Mouse (Mus musculus) left cerebral cortex, postnatal 4 days (tissue): Measurements from ENCODE around the gene Dnajc5g. TPM values are rescaled to one million over a fixed set of nuclear protein-coding genes. Genes with fewer than 3 reads are reported as not detected.

ENCODE experiments used
- total RNA-seq, 2 experiments: library from RNA; stranded (reverse); gene quantifications; 2 replicates each; pipeline ENCODE4 v1.2.3; 2021

Dnajc5g gene
- total RNA-seq, 2 experiments from 2014 or later = not detected

Other genes with a start within 250 kb of the Dnajc5g start
- 10 to 100 TPM; 60.3 to 65.5 TPM for gene Tmem214, start 238.3 kb upstream of the Dnajc5g start, total RNA-seq
- 10 to 100 TPM; 48.4 to 52.2 TPM for gene Agbl5, start 217.6 kb upstream of the Dnajc5g start, total RNA-seq
- gene Ost4, start 198.5 kb upstream of the Dnajc5g start, total RNA-seq = 100 to 1,000 TPM in 1 of 2 experiments, 10 to 100 TPM in 1; 95.0 to 112 TPM
- 1 to 10 TPM; 7.0 to 7.9 TPM for gene Emilin1, start 192.9 kb upstream of the Dnajc5g start, total RNA-seq
- gene Khk, start 184.9 kb upstream of the Dnajc5g start, total RNA-seq = 1 to 10 TPM; 4.7 to 4.8 TPM
- gene Cgref1, start 160.7 kb upstream of the Dnajc5g start, total RNA-seq = 10 to 100 TPM; 53.9 TPM
- 100 to 1,000 TPM; 114 to 116 TPM for gene Preb, start 145.9 kb upstream of the Dnajc5g start, total RNA-seq
- gene Tcf23, start 137.6 kb upstream of the Dnajc5g start, total RNA-seq = under 1 TPM in 1 of 2 experiments, not detected in 1; 0.08 TPM
- gene Atraid, start 58.0 kb upstream of the Dnajc5g start, total RNA-seq = 10 to 100 TPM; 59.2 to 66.2 TPM
- 10 to 100 TPM; 17.6 to 23.5 TPM for gene Slc5a6, start 57.4 kb upstream of the Dnajc5g start, total RNA-seq
- gene Cad, start 51.5 kb upstream of the Dnajc5g start, total RNA-seq = 10 to 100 TPM; 34.1 to 37.6 TPM
- 10 to 100 TPM; 11.9 to 14.1 TPM for gene Slc30a3, start 2.0 kb downstream of the Dnajc5g start, total RNA-seq
- not detected for gene Trim54, start 10.4 kb downstream of the Dnajc5g start, total RNA-seq
- not detected for gene Ucn, start 32.5 kb downstream of the Dnajc5g start, total RNA-seq
- 10 to 100 TPM; 25.1 to 31.4 TPM for gene Mpv17, start 48.0 kb downstream of the Dnajc5g start, total RNA-seq
- gene Gm29609, start 73.6 kb downstream of the Dnajc5g start, total RNA-seq = 1 to 10 TPM; 2.7 to 4.4 TPM
- 10 to 100 TPM; 68.9 to 74.0 TPM for gene Gtf3c2, start 73.9 kb downstream of the Dnajc5g start, total RNA-seq
- gene Snx17, start 86.9 kb downstream of the Dnajc5g start, total RNA-seq = 10 to 100 TPM; 66.7 to 72.1 TPM
- 10 to 100 TPM; 45.8 to 48.3 TPM for gene Eif2b4, start 87.1 kb downstream of the Dnajc5g start, total RNA-seq
- gene Zfp513, start 96.0 kb downstream of the Dnajc5g start, total RNA-seq = 10 to 100 TPM; 27.6 to 30.1 TPM
- 100 to 1,000 TPM; 144 to 146 TPM for gene Ppm1g, start 114.4 kb downstream of the Dnajc5g start, total RNA-seq
- gene Nrbp1, start 134.6 kb downstream of the Dnajc5g start, total RNA-seq = 10 to 100 TPM; 91.8 to 94.3 TPM
- gene Gm9970, start 134.9 kb downstream of the Dnajc5g start, total RNA-seq = not detected
- 1 to 10 TPM; 2.2 to 3.1 TPM for gene Krtcap3, start 145.4 kb downstream of the Dnajc5g start, total RNA-seq
- 10 to 100 TPM; 65.9 to 69.3 TPM for gene Ift172, start 184.8 kb downstream of the Dnajc5g start, total RNA-seq
- 100 to 1,000 TPM; 170 to 172 TPM for gene Fndc4, start 189.8 kb downstream of the Dnajc5g start, total RNA-seq
- under 1 TPM in 1 of 2 experiments, not detected in 1; 0.52 TPM for gene Gckr, start 191.2 kb downstream of the Dnajc5g start, total RNA-seq